Mouse (Mus musculus) forelimb bud, embryonic 11.5 days (tissue): ENCODE results near the gene Pdzd7.

Source experiments
- DNase-seq: peaks from one replicate; pipeline ENCODE4 v3.0.0-alpha.2; 2012; ENCODE audit warnings: low read depth, low spot score

Gene Pdzd7

GRCm38 (mm10) chr19:45045651-45046050, at the start of gene Pdzd7:
TSS of gene Pdzd7 (minus strand) at chr19:45045717.
- DNase-seq: no peak

GRCm38 (mm10) chr19:45081841-45082550, 36.5 kb upstream of the Pdzd7 start:
- peak; percentile 72 for DNase-seq

GRCm38 (mm10) chr19:45081279-45081678, 35.8 kb upstream of the Pdzd7 start:
- DNase-seq: peak; percentile 77

GRCm38 (mm10) chr19:45080711-45081110, 35.2 kb upstream of the Pdzd7 start:
- no peak for DNase-seq

GRCm38 (mm10) chr19:45079769-45080515, 34.4 kb upstream of the Pdzd7 start:
- no peak for DNase-seq

- DNase-seq: no peak
Observed at GRCm38 (mm10) chr19:45078971-45079764, 33.7 kb upstream of the Pdzd7 start.

GRCm38 (mm10) chr19:45077742-45078645, 32.5 kb upstream of the Pdzd7 start:
- no peak for DNase-seq

- DNase-seq: no peak
Observed at GRCm38 (mm10) chr19:45076586-45077510, 31.3 kb upstream of the Pdzd7 start.

- DNase-seq: no peak
Observed at GRCm38 (mm10) chr19:45076036-45076575, 30.6 kb upstream of the Pdzd7 start.

GRCm38 (mm10) chr19:45075323-45076035, 30.0 kb upstream of the Pdzd7 start:
- DNase-seq: no peak

GRCm38 (mm10) chr19:45074580-45075322, 29.2 kb upstream of the Pdzd7 start, which contains the start of gene Kazald1:
TSS of gene Kazald1 (plus strand) at chr19:45075241.
- peak; percentile 93 for DNase-seq

GRCm38 (mm10) chr19:45073871-45074542, 28.5 kb upstream of the Pdzd7 start:
- DNase-seq: peak; percentile 84

- DNase-seq: no peak
Observed at GRCm38 (mm10) chr19:45067758-45068510, 22.4 kb upstream of the Pdzd7 start.

- DNase-seq: no peak
Observed at GRCm38 (mm10) chr19:45067170-45067569, 21.7 kb upstream of the Pdzd7 start.

GRCm38 (mm10) chr19:45065226-45065625, 19.7 kb upstream of the Pdzd7 start:
- no peak for DNase-seq

GRCm38 (mm10) chr19:45063565-45064292, 18.2 kb upstream of the Pdzd7 start:
- no peak for DNase-seq
